Mouse (Mus musculus) ES-Bruce4 (cell line): ENCODE measurements around the gene Mink1. TPM values are rescaled to one million over a fixed set of nuclear protein-coding genes. Genes with fewer than 3 reads are reported as not detected.
A peak's percentile ranks its signal among the peaks of the same experiment; 100 is the strongest.

ENCODE experiments used
- H3K27ac ChIP-seq: 2 replicates; pipeline ENCODE4 v1.5.1; 2012; ENCODE audit warnings: low read length, inconsistent platforms; ENCODE audit not compliant: insufficient read depth
- H3K27me3 ChIP-seq: 2 replicates; pipeline ENCODE4 v1.6.1; 2012; ENCODE audit warnings: mild to moderate bottlenecking, low read length, inconsistent platforms; ENCODE audit not compliant: control insufficient read depth, poor library complexity, insufficient read depth, severe bottlenecking
- H3K36me3 ChIP-seq: 2 replicates; pipeline ENCODE4 v1.6.1; 2012; ENCODE audit warnings: inconsistent platforms, mild to moderate bottlenecking, low read length, moderate library complexity; ENCODE audit not compliant: control insufficient read depth, poor library complexity, insufficient read depth, severe bottlenecking
- H3K4me1 ChIP-seq: one replicate; pipeline ENCODE4 v1.8.1; 2011; ENCODE audit warnings: low read length; ENCODE audit not compliant: control insufficient read depth, insufficient read depth
- H3K4me3 ChIP-seq: 2 replicates; pipeline ENCODE4 v1.5.1; 2011; ENCODE audit warnings: low read depth, mild to moderate bottlenecking, low read length
- H3K9ac ChIP-seq: 2 replicates; pipeline ENCODE4 v1.6.1; 2012; ENCODE audit warnings: low read depth, mild to moderate bottlenecking, inconsistent platforms; ENCODE audit not compliant: poor library complexity, severe bottlenecking
- H3K9me3 ChIP-seq: replicated peaks from 2 replicates; pipeline ENCODE4 v1.6.1; 2012; ENCODE audit warnings: mild to moderate bottlenecking, low read length, inconsistent platforms; ENCODE audit not compliant: control insufficient read depth, poor library complexity, insufficient read depth, severe bottlenecking
- CTCF ChIP-seq: IDR thresholded peaks from one replicate; pipeline ENCODE4 v1.8.1; 2011; ENCODE audit warnings: low read depth, low read length
- EP300 ChIP-seq: IDR thresholded peaks from 2 replicates; pipeline ENCODE4 v1.6.1; 2011; ENCODE audit warnings: low read depth, low read length; ENCODE audit not compliant: insufficient read depth
- POLR2A ChIP-seq: IDR thresholded peaks from one replicate; pipeline ENCODE4 v1.8.1; 2011; ENCODE audit warnings: low read length; ENCODE audit not compliant: insufficient read depth
- polyA plus RNA-seq: library from polyadenylated mRNA; stranded (reverse); fragments of >200 nt; gene quantifications from 2 replicates; pipeline ENCODE4 v1.2.4, GENCODE M21; 2011; ENCODE audit warnings: low read depth; ENCODE audit not compliant: missing spikeins, insufficient read depth, insufficient read length

Mink1 gene
- polyA plus RNA-seq, 1 experiment: 31.8 TPM

GRCm38 (mm10) chr11:70612505-70612904 is 49.8 kb downstream of the Mink1 start:
- H3K27ac ChIP-seq: no peak overlapping the region
- TF ChIP-seq CTCF (peak; percentile 32), POLR2A (no peak)

GRCm38 (mm10) chr11:70615074-70615473 is 52.4 kb downstream of the Mink1 start:
- no peaks in the 10 kb centered on the region for H3K27me3 ChIP-seq
- peaks cover 7% of the 10 kb centered on the region; the same call in 1 of the 2 replicates for H3K36me3 ChIP-seq
- no peaks in the 10 kb centered on the region for H3K9me3 ChIP-seq
- H3K9ac ChIP-seq: peak overlapping the region; percentile 32
- no peak overlapping the region for H3K27ac ChIP-seq
- TF ChIP-seq EP300: no peak
- peak; percentile 56 for TF ChIP-seq POLR2A
- no peak for TF ChIP-seq CTCF
- no peaks in the 10 kb centered on the region for H3K4me1 ChIP-seq
- peak overlapping the region; percentile 71 for H3K4me3 ChIP-seq

More at GRCm38 (mm10) chr11:70612505-70612904, 49.8 kb downstream of the Mink1 start:
- Histone ChIP-seq H3K36me3 (peaks cover 7% of the 10 kb centered on the region; the same call in 1 of the 2 replicates), H3K4me3 (no peak overlapping the region), H3K9ac (no peak overlapping the region), H3K4me1 (no peaks in the 10 kb centered on the region), H3K9me3 (no peaks in the 10 kb centered on the region), H3K27me3 (no peaks in the 10 kb centered on the region)

- Histone ChIP-seq H3K4me3 (peak within 1 kb of the TSS; percentile 71), H3K4me1 (no peaks in the 10 kb centered on the region), H3K9ac (peak within 1 kb of the TSS; percentile 32), H3K27ac (no peak within 1 kb of the TSS), H3K36me3 (peaks cover 7% of the 10 kb centered on the region; the same call in 1 of the 2 replicates), H3K27me3 (no peaks in the 10 kb centered on the region), H3K9me3 (no peaks in the 10 kb centered on the region)
- TF ChIP-seq POLR2A: no peak
- TF ChIP-seq EP300: no peak
- no peak for TF ChIP-seq CTCF
Observed at GRCm38 (mm10) chr11:70615516-70616093, 52.9 kb downstream of the Mink1 start, which contains the start of gene 4930544D05Rik. Gene 4930544D05Rik, plus strand, starts transcription at chr11:70615848.

DNA sequence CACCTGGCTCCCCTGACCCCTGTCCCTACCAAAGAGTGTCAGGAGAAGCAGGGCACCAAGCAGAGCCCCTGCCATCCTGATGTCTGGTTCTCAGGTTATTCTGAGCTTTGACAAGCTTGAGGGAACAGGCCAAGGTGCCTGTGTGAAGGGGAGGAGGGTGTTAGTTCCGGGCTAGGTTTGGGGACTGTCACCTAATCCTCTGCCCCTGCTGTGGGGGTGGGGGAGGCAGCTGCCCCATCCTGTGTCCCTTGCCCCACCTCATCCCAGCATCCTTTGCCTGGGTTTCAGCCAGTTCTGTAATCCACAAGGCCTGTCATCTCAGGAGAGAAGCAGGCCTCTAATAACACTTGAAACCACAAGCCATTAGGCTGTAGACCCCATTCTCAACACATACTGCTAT is 56.4 kb downstream of the Mink1 start, which contains the start of gene Chrne:
TSS of gene Chrne (minus strand) at position 116 of the 400 bp plus-strand sequence.
- no peaks in the 10 kb centered on the region for H3K9me3 ChIP-seq
- no peak within 1 kb of the TSS for H3K9ac ChIP-seq
- H3K27me3 ChIP-seq: no peaks in the 10 kb centered on the region
- H3K4me3 ChIP-seq: no peak within 1 kb of the TSS
- no peak within 1 kb of the TSS for H3K27ac ChIP-seq
- TF ChIP-seq EP300 (no peak), POLR2A (no peak), CTCF (no peak)
- H3K4me1 ChIP-seq: no peaks in the 10 kb centered on the region
- no peaks in the 10 kb centered on the region for H3K36me3 ChIP-seq

- H3K9ac ChIP-seq: no peak overlapping the region
Observed at GRCm38 (mm10) chr11:70621972-70622814, 59.5 kb downstream of the Mink1 start.

More at GRCm38 (mm10) chr11:70621972-70622814, 59.5 kb downstream of the Mink1 start:
- Histone ChIP-seq H3K9me3 (no peaks in the 10 kb centered on the region), H3K4me3 (no peak overlapping the region), H3K4me1 (peaks cover 3% of the 10 kb centered on the region), H3K27me3 (no peaks in the 10 kb centered on the region), H3K27ac (no peak overlapping the region), H3K36me3 (no peaks in the 10 kb centered on the region)
- TF ChIP-seq EP300: no peak
- TF ChIP-seq CTCF: no peak
- TF ChIP-seq POLR2A: no peak
